Mouse (Mus musculus): ENCODE data around the gene Cldn34c2. TPM values are rescaled to one million over a fixed set of nuclear protein-coding genes. Genes with fewer than 3 reads are reported as not detected.
"Not testable (repeated sequence)": the region's sequence is repeated elsewhere in the genome, so short reads cannot be mapped to it uniquely, and the experiment has no call there.

Gene Cldn34c2
- total RNA-seq (2014; rRNA removed; ENCODE audit: low replicate concordance) (not detected in 2 replicates), polyA plus RNA-seq (2015; fragmentation: Nextera tagmentation; extraction: Ambion mirVana) (not detected in 2 replicates)

DNA sequence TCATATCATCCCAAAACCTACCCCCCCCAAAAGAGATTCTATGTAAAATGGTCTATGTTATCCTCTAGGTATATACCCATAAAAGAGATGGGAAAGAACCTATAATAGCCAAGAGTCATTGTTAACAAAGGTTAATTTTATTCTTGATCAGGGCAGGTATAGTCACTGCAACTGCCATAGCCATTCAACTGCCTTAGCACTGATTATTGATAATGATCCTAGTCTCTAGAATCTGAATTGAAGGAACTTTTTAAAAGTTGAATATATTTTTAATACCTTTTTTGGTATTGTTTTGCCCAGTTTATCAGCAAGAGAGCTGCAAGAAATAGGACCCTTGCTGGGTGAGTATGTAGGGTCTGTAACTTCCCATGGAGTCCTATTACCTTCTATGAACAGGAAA lies at the start of gene Cldn34c2:
Gene Cldn34c2, plus strand, starts transcription at position 301 of the 400 bp plus-strand sequence.
- not testable (repeated sequence) for ATAC-seq (ENCODE audit: insufficient read depth, low read depth); H3K36me3 ChIP-seq (replicated peaks; ENCODE audit: control insufficient read depth, insufficient read depth, low read length); H3K4me3 ChIP-seq (ENCODE audit: low read depth, low read length); H3K9ac ChIP-seq (replicated peaks; ENCODE audit: low read depth, low read length); H3K4me2 ChIP-seq (ENCODE audit: low read depth, low read length); H3K27ac ChIP-seq (ENCODE audit: low read depth); H3K9me3 ChIP-seq (replicated peaks; ENCODE audit: control insufficient read depth, low read length); H3K4me1 ChIP-seq (ENCODE audit: control insufficient read depth, insufficient read depth); H3K27me3 ChIP-seq (ENCODE audit: control insufficient read depth, insufficient read depth, low read length); DNase-seq (ENCODE audit: low spot score)

- not testable (repeated sequence) for ATAC-seq (ENCODE audit: insufficient read depth, low read depth); H3K9me3 ChIP-seq (replicated peaks; ENCODE audit: control insufficient read depth, low read length)
- WGBS = 75% methylated on average over 13 of the region's 13 CpGs
Observed at GRCm38 (mm10) chrX:123551378-123551777, 30.1 kb upstream of the Cldn34c2 start.

GRCm38 (mm10) chrX:123612158-123612828 lies 30.8 kb downstream of the Cldn34c2 start:
- H3K4me3 ChIP-seq (ENCODE audit: low read depth, low read length); H3K9me3 ChIP-seq (replicated peaks; ENCODE audit: control insufficient read depth, low read length); H3K27ac ChIP-seq (ENCODE audit: low read depth); H3K36me3 ChIP-seq (replicated peaks; ENCODE audit: control insufficient read depth, insufficient read depth, low read length); H3K27me3 ChIP-seq (ENCODE audit: control insufficient read depth, insufficient read depth, low read length); H3K4me1 ChIP-seq (ENCODE audit: control insufficient read depth, insufficient read depth); ATAC-seq (ENCODE audit: insufficient read depth, low read depth); DNase-seq (ENCODE audit: low spot score); H3K4me2 ChIP-seq (ENCODE audit: low read depth, low read length); H3K9ac ChIP-seq (replicated peaks; ENCODE audit: low read depth, low read length): not testable (repeated sequence)
- WGBS = 71% methylated on average over 6 of the region's 12 CpGs

More at GRCm38 (mm10) chrX:123551378-123551777, 30.1 kb upstream of the Cldn34c2 start:
- H3K4me1 ChIP-seq (ENCODE audit: control insufficient read depth, insufficient read depth); H3K4me3 ChIP-seq (ENCODE audit: low read depth, low read length); DNase-seq (ENCODE audit: low spot score); H3K36me3 ChIP-seq (replicated peaks; ENCODE audit: control insufficient read depth, insufficient read depth, low read length); H3K27ac ChIP-seq (ENCODE audit: low read depth); H3K27me3 ChIP-seq (ENCODE audit: control insufficient read depth, insufficient read depth, low read length); H3K9ac ChIP-seq (replicated peaks; ENCODE audit: low read depth, low read length); H3K4me2 ChIP-seq (ENCODE audit: low read depth, low read length): not testable (repeated sequence)

Other genes with a start within 250 kb of the Cldn34c2 start
- not detected in 2 replicates for gene Gm17467, start 123.1 kb downstream of the Cldn34c2 start, total RNA-seq (2014; rRNA removed; ENCODE audit: low replicate concordance)
- gene Gm17467, start 123.1 kb downstream of the Cldn34c2 start, polyA plus RNA-seq (2015; fragmentation: Nextera tagmentation; extraction: Ambion mirVana) = not detected in 2 replicates
- gene Cldn34c3, start 212.0 kb downstream of the Cldn34c2 start, total RNA-seq (2014; rRNA removed; ENCODE audit: low replicate concordance) = not detected in 2 replicates
- gene Cldn34c3, start 212.0 kb downstream of the Cldn34c2 start, polyA plus RNA-seq (2015; fragmentation: Nextera tagmentation; extraction: Ambion mirVana) = not detected in 2 replicates

All from heart, postnatal 0 days (tissue).